Mouse (Mus musculus) T-cell, adult 66 days (primary cell): ENCODE data around the gene Vmn2r18. TPM values are rescaled to one million over a fixed set of nuclear protein-coding genes. Genes with fewer than 3 reads are reported as not detected.

ENCODE experiments used
- total RNA-seq, 2 experiments: library from RNA; stranded (reverse); gene quantifications; 3 replicates in 1 of 2; 4 replicates in 1 of 2; pipeline ENCODE4 v1.2.4; 2023

Vmn2r18 gene
- not detected for total RNA-seq

GRCm38 (mm10) chr5:151605921-151606320 is at the start of gene Vmn2r18:
TSS of gene Vmn2r18 (minus strand) at chr5:151606021.

GRCm38 (mm10) chr5:151650700-151651410 is 45.0 kb upstream of the Vmn2r18 start, which contains the start of gene Rfc3:
TSS of gene Rfc3 (minus strand) at chr5:151651242.

Other genes starting within 250 kb of the Vmn2r18 start
- not detected for gene Gm42906, start 177.9 kb downstream of the Vmn2r18 start, total RNA-seq
- gene Rfc3, start 45.2 kb upstream of the Vmn2r18 start, total RNA-seq = 10 to 100 TPM; 26.9 to 27.8 TPM